Mouse (Mus musculus) 416B (cell line): ENCODE data around the gene Ssbp4.
A peak's percentile ranks its signal among the peaks of the same experiment; 100 is the strongest.

Experiments
- DNase-seq: peaks from one replicate; pipeline ENCODE4 v3.0.0; 2011; ENCODE audit warnings: low read depth

The Ssbp4 gene

DNA sequence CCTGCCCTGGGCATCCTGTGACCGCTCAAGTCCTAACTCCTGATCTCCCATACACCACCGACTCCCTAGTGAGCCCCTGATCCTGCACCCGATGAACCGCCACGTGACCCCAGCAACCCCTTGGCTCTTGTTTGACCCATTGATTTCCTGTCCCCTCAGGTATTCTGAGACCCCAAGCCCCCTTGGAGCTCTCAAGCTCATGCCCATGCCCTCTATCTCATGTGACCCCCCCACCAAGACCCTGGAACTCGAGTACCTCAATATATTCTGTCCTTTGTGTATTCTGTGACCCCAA lies 1.1 kb downstream of the Ssbp4 start:
- DNase-seq = peak; percentile 36

DNA sequence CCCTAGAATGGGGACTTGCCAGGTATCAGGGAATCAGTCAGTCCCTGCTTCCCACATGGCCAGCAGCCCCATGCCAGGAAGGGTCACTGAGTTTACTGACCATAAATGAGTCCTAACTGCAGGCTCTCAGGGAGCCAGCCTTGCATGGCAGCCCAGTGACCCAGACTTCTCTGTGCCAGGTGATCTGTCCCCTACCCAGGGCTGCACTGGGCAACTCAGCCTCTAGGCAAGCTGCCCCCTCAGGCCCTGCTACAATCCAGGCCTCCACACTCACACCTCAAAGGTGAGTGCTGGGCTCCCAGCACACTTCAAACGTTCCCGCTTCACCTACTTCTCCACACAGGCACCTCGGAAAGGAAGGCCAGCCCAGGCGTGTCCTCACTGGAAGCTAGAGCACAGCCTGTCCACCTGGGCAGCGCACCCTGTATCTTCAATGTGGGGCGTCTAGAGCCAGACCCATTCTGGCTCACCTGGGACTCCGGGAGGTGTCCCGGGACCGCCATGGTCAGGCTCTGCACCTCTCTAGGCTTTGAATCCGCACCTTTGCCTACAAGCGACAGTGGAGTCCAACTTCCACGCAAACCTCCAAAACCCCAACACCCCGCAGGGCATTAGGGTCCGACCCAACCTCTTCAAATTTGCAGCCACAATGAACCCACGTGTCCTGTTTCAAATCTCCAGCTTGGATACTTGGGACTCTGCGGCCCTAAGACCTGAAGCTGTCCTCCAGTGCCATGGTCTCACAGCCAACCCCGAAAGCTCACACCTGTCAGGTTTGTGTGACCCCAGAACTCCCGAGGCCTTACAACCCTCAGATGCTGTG lies 1.7 kb downstream of the Ssbp4 start:
- DNase-seq = no peak

DNA sequence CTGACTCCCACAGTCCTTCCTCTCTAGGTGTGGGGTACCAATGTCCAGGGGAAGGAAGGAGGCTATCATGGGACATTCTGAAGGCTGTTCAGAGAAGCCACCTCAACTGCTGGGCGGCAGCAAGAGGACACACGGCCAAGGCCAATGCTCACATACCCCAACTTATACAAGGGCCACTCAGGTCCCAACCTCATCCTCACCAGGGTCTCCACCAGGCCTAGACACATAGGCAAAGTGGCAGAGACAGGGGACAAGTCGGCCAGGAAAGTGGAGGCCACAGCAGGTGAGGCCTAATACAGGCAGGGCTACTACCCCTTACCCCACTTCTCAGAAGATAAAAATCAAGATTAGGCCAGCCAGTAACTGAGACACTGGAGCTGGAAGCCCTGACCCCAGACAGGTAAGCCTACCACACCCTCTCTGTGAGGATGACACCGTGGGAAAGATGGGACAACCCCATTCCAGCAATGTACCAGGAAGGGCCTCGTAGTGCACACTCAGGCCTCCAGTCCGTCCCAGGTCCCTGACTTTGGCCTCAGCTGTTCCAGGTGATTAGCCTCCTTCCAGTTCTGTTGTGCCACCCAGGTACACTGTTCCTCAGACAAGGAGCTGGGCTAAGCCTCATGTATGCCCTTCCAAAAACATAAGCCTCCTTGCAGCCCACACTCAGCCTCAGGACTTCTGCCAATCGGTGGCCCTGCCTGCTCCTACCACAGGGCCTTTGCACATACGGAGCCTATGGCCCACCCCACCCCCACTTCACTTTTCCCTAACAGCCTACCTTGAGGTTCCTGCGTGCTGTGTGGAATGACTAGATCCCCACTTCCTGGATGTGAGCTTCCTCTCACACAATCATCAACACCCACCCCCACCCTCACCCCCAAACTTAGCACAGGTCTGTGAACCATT lies 2.5 kb downstream of the Ssbp4 start:
- no peak for DNase-seq

DNA sequence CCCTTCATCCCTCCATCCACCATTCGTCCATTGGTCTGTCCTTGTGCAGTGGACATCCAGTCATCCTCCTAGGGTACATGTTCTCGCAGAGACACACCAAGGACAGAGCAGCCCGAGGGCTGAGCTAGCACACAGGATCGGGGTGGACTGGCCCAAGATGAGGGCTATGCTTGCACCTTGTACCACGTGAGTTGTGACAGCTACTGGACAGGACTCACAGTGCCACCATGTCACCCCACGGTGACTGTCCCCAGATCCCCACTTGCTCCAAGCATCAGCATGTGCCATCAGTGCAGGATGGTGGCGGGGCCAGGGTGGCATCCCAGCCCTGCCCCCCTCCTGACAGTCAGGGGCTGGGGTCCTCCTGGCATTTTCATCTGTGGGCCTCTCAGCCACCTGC lies 4.1 kb downstream of the Ssbp4 start:
- DNase-seq = no peak

DNA sequence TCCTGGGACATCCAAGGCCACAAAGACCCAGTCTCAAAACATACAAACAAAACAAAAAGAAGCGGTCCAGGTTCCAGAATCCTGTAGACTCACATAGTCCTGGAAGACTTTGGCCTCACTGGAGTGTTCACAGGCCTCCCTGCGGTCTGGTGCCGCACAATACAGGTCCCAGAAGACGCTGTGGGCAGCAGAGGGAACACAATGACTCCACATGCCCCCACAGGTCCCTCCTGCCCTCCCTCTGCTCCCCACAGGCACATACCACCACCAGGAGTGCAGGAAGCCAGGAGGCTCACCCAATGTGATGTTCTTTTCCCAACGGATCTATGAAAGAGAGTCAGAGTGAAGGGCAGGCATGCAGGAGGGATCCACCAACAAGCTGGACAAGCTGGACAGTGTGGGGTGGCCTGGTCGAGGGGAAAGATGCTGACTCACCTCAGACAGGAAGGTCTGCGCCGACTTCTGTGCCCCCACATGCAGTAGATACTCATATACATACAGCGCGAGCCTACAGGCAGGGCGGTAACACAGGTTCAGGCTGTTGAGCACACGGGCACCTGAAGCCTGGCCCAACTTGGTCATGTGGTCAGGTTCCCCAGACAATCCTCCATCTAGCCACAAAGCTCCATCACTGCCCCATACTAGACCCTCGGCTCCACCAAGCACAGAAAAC lies 6.4 kb downstream of the Ssbp4 start:
- no peak for DNase-seq

DNA sequence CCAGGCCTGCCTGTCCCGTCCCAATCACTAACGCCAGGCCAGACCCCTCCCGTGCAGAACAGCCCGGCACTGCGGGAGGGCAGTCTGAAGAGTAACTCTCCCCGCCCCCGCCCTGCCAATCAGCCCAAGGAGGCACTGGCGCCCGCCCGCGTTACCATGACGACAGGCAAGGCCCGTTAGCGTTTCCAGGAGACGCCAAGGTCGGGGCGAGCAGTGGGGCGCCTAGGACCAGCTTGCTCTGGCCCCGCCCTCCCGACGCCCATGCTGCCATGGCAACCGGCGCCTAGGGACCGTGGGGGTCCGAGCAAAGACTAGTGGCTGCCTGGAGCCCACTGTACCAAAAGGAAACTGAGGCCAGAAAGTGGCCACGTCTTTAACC lies 7.4 kb downstream of the Ssbp4 start:
- no peak for DNase-seq

DNA sequence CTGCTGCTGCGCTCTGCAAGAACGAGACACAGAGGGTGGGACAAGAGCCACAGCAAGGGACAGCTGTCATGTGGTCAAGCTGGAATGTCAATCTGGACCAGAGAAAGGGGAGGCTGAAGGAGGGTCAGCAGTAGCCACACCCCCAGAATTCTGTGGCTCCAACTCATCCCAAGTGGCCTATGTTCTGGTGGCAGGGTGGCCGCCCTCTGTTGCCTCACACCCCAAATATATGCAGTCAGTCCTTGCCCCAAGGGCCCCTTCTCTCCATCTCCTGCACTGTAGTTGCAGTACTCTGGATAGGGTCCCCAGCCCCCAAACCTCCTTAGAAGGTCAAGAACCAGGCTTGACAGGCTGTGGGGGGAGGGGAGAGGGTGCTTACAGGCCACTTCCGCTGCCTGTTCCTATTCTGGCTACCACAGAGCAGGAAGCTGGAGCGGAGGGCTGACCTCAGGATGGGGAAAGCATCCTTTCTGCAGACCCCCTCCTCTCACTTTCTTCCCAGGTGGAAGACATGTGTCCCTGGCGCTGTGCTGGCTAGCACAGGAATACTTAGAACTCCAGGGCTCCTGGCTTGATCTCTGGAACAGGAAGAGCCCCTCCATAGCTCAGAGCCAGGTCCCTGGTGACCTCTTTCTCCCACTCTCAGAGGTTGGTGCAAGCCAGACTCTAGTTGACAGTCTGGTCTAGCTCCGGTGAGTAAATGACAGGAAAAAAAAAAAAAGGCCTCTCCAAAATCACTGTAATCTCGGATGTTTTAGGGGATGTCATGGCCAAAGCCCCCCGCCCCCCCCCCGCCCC lies 8.0 kb downstream of the Ssbp4 start:
- no peak for DNase-seq

DNA sequence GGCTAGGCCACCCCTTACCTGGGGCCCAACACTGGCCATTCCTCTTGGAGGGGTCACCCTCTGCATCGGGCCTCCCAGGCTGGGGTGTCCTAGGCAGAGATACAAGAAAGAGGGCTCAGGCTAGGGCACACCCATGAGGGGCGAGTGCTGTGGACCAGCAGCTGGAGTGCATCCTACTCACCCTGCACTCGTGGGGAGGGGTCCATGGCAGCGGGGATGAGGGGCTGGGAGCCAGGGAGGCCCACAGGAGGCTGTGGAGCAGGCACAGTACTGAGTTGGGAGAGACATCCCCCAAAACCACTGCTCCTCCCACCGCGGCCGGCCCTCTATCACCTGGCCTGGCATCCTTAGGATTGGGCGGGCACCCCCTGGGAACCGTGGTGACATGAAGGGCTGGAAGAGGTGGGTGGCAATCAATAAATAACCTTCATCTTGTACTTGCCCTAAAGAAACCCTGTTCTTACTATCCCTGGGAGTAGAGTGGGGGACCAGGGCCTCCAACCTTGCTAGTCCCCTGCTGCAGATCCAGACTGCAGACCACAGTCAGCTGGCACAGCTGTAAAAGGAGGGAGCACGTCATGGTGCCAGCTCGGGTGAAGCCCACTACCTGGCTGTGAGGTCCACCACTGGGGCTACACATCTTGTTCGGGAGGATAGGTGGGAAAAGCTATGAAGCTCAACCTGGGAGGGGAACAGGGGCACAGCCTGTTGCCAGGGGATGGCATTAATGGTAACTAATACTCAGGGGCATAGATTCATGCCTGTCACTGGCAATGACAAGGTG lies 9.0 kb downstream of the Ssbp4 start:
- no peak for DNase-seq

DNA sequence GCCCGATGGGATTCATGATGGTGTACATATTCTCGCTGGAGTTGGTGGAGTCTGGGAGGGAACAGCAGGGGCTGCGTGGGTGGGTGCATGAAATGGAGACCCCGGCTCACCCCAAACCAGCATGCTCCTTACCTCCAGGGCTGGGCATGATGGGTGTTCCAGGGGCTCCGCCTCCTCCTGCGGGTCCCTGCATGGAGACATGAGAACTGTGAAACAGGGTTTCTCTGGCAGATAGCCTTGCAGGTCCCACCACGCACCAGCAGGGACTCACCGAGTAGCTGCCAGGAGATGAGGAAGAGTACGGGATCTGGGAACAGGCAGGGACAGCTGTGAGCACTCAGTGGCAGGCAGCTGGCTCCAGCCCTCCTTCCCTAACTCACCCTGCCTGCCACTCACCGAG lies 9.9 kb downstream of the Ssbp4 start:
- DNase-seq = no peak

DNA sequence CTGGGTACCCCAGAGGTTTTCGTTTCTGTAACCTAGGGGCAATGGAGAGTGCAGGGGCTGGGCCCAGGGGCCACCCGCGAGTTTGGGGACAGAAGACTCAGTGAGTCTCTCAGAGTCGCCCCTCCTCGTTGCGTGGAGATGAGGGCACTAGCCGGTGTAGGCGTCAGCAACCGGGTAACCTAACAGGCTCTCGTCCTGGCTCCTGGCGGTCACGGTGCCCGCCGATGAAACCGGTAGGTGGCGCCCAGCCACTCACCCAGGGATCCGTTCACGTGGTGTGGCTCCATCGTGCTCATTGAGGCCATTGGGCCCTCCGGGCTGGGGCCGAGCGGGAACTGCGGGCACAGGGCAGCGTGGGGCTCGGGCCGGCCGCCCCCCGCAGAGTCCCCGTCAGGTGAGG lies 10.4 kb downstream of the Ssbp4 start:
- DNase-seq = no peak

DNA sequence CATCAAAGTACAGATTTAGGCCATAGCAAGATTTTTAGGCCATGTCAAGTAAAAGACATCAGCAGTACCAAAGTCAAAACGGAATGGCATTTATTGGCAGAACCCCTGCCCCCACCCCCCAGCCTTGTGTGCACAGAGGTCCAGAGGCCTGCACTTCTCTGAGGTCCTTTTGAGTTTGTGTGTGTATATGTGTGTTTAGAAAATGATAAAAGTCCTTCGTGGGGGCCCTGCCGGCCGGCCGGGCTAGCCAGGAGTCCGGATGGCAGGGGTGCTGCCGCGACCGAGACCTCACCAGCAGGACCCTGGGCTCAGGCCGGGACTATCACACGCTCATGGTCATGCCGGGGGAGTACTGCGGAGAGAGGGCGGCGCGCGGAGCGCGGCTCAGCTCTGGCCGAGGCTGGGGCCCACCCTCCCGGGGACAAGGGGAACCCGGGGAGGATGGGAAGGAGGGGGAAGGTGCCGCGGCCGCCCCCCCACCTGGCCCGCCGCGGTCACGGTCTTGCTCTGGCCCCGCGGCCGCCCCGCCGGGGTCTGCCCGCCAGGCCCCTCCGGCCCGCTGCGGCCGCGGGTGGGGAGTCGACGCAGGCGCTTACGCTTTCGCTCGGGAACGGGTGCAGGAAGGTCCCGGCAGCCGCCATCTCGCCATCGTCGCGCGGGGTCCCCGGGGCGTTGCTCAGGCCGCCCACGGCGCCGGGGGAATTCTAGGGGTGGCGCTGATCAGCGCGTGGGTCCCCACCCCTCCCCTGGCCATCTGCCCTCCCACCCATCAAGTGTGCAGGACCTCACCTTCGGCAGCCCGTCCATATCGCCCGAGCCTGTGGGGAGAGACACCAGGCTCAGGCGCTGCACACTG lies 11.0 kb downstream of the Ssbp4 start:
- DNase-seq = no peak

DNA sequence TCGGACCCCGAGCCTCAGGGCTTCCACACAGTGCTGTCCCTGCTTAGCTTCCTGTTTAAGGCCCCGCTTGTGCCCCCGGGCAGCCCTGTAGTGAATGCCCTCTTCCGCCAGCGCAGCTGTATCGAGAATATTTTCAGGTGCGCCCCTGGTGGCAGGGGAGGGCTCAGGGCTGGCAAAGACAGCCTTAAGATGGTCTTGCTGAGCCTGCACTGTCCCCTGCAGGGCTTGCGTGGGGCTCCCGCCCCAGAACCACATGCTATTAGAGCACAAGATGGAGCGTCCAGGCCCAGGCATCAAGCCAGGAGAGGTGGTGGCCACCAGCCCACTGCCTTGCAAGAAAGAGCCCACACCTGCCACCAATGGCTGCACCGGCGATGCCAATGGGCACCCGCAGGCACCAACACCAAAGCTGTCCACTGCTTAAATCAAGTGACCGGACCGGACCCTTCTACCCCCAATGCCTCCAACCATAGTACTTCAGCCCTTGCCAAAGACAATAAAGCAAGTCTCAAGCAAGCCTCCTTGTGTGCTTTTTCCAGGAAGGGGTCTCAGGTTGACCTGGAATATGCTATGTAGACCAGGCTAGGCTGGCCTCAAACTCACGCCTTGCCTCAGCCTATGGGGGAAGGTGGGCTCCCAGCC lies 11.8 kb downstream of the Ssbp4 start:
- no peak for DNase-seq

DNA sequence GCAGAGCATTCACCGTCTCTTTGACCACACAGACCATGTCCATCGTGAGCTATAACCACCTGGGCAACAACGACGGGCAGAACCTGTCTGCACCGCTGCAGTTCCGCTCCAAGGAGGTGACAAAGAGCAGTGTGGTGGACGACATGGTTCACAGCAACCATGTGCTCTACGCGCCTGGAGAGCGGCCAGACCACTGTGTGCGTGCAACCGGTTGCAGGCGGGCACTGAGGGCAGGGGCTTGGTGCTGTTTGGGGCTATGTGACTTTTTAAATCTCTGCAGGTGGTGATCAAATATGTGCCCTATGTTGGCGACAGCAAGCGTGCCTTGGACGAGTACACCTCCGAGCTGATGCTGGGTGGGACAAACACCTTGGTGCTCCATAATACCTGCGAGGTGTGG lies 12.5 kb downstream of the Ssbp4 start:
- DNase-seq = no peak

DNA sequence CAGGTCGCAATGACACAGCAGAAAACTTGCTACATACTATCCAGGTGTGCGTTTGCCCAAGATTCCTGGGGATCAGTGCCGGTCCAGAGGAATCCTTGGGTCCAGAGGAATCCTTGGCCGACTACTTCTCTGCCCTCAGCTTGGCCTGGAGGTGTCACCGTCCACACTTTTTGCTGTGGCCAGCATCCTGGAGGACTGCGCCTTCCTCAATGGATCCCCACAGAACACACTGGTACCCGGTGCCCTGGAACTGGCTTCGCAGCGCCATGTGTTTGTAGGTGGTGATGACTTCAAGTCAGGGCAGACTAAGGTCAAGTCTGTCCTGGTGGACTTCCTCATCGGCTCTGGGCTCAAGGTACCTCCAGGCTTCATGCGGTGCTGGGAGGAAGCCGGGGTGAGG lies 12.9 kb downstream of the Ssbp4 start:
- no peak for DNase-seq

DNA sequence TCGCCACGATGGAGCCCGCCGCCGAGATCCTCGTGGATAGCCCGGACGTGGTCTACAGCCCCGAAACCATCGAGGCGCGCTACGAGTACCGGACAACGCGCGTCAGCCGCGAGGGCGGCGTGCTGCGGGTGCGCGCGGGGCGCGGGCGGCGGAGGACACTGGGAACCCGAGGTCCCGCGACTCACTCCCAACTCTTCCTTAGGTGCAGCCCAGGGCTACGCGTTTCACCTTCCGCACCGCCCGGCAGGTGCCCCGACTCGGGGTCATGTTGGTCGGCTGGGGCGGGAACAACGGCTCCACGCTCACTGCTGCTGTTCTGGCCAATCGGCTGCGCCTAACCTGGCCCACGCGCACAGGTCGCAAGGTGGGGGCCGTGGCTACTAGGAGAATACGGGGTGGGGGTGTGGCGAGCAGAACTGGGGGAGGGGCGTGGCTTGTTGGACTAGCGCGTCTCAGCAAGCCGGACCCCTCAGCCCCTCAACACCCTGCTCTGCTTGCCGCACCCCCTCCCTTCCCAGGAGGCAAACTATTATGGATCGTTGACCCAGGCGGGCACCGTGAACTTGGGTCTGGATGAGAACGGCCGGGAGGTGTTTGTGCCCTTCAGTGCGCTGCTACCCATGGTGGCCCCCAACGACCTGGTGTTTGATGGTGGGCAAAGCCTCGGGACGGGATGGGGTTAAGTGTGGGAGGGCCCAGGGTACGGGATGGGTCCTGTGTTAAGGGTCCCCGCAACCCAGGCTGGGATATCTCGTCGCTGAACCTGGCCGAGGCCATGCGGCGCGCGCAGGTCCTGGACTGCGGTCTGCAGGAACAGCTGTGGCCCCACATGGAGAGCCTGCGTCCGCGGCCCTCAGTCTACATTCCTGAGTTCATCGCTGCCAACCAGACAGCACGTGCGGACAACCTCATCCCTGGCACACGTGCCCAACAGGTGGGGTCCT lies 13.8 kb downstream of the Ssbp4 start:
- DNase-seq = peak; percentile 36

DNA sequence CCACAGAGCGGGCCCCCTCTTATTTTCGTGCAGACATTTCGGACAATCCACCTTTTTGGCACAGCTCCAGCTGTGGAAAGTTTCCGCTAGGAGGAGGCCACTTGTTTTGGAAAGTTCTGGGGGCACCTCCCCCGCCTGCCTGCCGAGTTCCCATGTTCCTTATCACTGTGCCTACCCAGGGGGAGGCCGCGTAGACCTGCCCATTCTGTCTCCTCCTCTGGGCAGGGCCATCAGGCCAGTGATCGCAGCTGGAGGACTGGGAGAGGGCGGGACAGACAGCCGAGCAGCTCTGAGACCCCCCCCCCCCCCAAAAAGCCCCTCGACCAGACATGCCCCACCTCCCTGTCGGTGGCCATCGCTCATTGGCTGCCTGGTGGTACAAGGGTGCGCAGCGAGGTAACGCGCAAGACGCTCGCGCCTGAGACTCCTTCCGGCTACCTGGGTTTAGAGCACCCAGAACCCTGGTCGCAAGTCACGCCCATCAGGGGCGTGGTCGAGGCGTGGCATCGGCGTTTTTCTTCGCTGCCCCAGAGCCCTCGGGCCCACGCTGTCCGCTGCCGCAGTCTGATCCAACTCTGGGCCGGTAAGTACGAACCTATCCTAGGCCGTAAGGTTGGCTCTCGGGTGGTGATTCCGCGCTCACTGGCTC lies 14.6 kb downstream of the Ssbp4 start, which contains the start of gene Isyna1:
Gene Isyna1, plus strand, starts transcription at position 413 of the 649 bp plus-strand sequence.
- DNase-seq = peak; percentile 98

DNA sequence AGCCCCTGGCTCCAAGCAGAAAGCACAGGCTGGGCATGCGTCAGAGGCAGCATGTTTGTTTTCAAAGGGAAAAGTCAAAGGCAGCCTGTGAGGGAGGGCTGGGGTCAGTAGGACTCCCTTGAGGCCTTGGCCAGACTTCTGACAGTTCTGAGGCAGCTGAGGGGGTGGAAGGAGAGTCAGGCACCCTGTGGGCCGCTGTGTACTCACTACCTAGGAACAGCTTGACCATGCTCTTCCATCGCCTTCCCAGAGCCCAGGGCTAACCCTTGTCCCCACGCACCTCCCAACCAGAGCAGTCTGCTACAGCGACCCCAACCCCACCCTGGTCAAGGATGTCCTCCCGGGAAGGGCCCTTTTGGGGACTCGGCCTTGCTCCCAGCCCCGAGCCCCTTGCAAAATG lies 15.5 kb downstream of the Ssbp4 start:
- DNase-seq = no peak

DNA sequence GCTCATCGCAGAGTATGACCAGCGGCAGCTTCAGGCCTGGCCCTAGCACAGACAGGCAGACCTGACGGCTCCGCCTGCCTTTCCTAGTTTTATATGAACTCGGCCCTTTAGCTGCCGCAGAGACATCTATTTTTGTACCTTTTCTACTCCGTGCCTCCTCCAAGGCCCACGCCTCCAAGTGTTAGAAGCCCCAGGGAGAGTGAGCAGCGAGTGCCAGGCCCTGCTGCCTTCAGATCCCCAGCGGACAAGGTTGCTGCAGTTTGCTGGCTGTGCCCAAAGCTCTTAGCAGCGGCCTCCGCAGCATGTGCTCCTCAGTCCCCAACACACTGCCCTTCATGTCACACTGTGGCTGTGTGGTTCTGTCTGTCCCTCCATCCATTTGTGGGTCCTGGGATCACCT lies 17.1 kb downstream of the Ssbp4 start:
- no peak for DNase-seq
